In the genomic region with DNA sequence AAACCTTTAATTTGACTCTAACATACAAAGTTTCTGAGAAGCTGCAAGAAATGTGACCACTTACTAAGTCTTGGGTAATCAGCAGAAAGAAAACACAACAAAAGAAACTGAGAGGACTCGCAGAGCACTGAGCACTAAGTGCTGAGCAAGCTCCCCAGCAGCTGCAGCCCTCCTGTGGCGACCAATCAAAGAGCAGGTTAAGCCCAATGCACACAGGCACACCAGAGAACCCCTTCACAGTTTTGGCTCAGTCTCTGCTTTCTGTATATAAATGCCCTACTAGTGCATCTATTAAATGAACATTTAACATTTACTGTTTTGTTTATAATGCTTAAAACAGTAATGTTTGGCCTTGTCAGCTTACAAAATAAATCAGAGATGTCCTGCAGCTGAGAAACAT, we compare ENCODE assay signal across 19 mouse cellular contexts.
A peak's percentile ranks its signal among the peaks of the same experiment; 100 is the strongest.
DNase-seq lines count a peak whose midpoint lies in the region; ATAC-seq lines count a peak whose summit lies in the region.
"Had no signal": no experiment of that assay in that cellular context is flagged by ENCODE, and none has a peak within 500 bp of the region (broad histone marks: within the 10 kb centered on the region; RNA-seq: fewer than 3 reads in every experiment).

No protein-coding gene starts in this region.

- H3K4me2 ChIP-seq in forebrain, embryonic 16.5 days (ENCODE audit: low read length): no peak overlapping the region
- H3K4me2 ChIP-seq: embryonic facial prominence, embryonic 13.5 days; forebrain, embryonic 15.5 days; hindbrain, embryonic 13.5 days had no signal

- no peak for DNase-seq in forebrain, embryonic 10.5 days (ENCODE audit: extremely low spot score, low spot score)
- peak; percentile 5 for DNase-seq in thymus, postnatal 14 days
- no peak for DNase-seq in thymus, postnatal 0 days (ENCODE audit: low spot score)
- DNase-seq in R1 (ENCODE audit: low read depth, low spot score): peak; percentile 61
- no peak for DNase-seq in hindbrain, embryonic 10.5 days (ENCODE audit: low spot score)
- DNase-seq: adrenal gland, adult 8-10 months; cerebellum, adult 18-20 months; cerebellum, adult 9-11 months; cerebellum, postnatal 36 days; gastrocnemius, postnatal 10 days; heart, adult 18-20 months; heart, postnatal 10 days; heart, postnatal 4 days had no signal

- no peaks in the 10 kb centered on the region for H3K4me1 ChIP-seq in forebrain, embryonic 16.5 days (replicated peaks; ENCODE audit: control insufficient read depth, insufficient read depth, low read length)
- no peaks in the 10 kb centered on the region for H3K4me1 ChIP-seq in forebrain, embryonic 10.5 days
- no peaks in the 10 kb centered on the region for H3K4me1 ChIP-seq in hindbrain, embryonic 10.5 days (replicated peaks)
- H3K4me1 ChIP-seq: embryonic facial prominence, embryonic 13.5 days; forebrain, embryonic 15.5 days; heart, embryonic 10.5 days; hindbrain, embryonic 13.5 days had no signal

- H3K4me3 ChIP-seq in forebrain, embryonic 16.5 days (replicated peaks; ENCODE audit: low read length): no peak overlapping the region
- H3K4me3 ChIP-seq in forebrain, embryonic 10.5 days: no peak overlapping the region
- H3K4me3 ChIP-seq in hindbrain, embryonic 10.5 days: no peak overlapping the region
- H3K4me3 ChIP-seq: embryonic facial prominence, embryonic 13.5 days; forebrain, embryonic 15.5 days; heart, embryonic 10.5 days; hindbrain, embryonic 13.5 days had no signal

- H3K27me3 ChIP-seq in forebrain, embryonic 16.5 days (replicated peaks; ENCODE audit: control insufficient read depth, insufficient read depth, low read length): no peaks in the 10 kb centered on the region
- H3K27me3 ChIP-seq in forebrain, embryonic 10.5 days (ENCODE audit: poor library complexity, severe bottlenecking): no peaks in the 10 kb centered on the region
- no peaks in the 10 kb centered on the region for H3K27me3 ChIP-seq in hindbrain, embryonic 10.5 days (ENCODE audit: insufficient read depth, poor library complexity, severe bottlenecking)
- H3K27me3 ChIP-seq: embryonic facial prominence, embryonic 13.5 days; forebrain, embryonic 15.5 days; hindbrain, embryonic 13.5 days had no signal

- H3K27ac ChIP-seq in forebrain, embryonic 16.5 days (ENCODE audit: low read length): no peak overlapping the region
- no peak overlapping the region for H3K27ac ChIP-seq in forebrain, embryonic 10.5 days
- H3K27ac ChIP-seq in hindbrain, embryonic 10.5 days: no peak overlapping the region
- H3K27ac ChIP-seq: embryonic facial prominence, embryonic 13.5 days; forebrain, embryonic 15.5 days; heart, embryonic 10.5 days; hindbrain, embryonic 13.5 days; hindbrain, postnatal 0 days had no signal

- no peaks in the 10 kb centered on the region for H3K9me3 ChIP-seq in forebrain, embryonic 16.5 days (ENCODE audit: control insufficient read depth, low read length)
- no peaks in the 10 kb centered on the region for H3K9me3 ChIP-seq in forebrain, embryonic 10.5 days
- no peaks in the 10 kb centered on the region for H3K9me3 ChIP-seq in hindbrain, embryonic 10.5 days
- H3K9me3 ChIP-seq: embryonic facial prominence, embryonic 13.5 days; forebrain, embryonic 15.5 days; heart, embryonic 10.5 days; hindbrain, embryonic 13.5 days had no signal

- H3K9ac ChIP-seq in forebrain, embryonic 16.5 days (replicated peaks; ENCODE audit: low read depth, low read length): no peak overlapping the region
- H3K9ac ChIP-seq: embryonic facial prominence, embryonic 13.5 days; forebrain, embryonic 15.5 days; hindbrain, embryonic 13.5 days had no signal

- 0 out of 2 replicates have a peak, but pooled peaks have one; percentile 23 for ATAC-seq in forebrain, embryonic 16.5 days
- ATAC-seq: forebrain, embryonic 15.5 days; hindbrain, postnatal 0 days had no signal

- no peaks in the 10 kb centered on the region for H3K36me3 ChIP-seq in forebrain, embryonic 16.5 days (ENCODE audit: control insufficient read depth, insufficient read depth)
- no peaks in the 10 kb centered on the region for H3K36me3 ChIP-seq in forebrain, embryonic 10.5 days (replicated peaks)
- 0 out of 2 replicates have a peak, but pooled peaks cover 10% of the 10 kb centered on the region for H3K36me3 ChIP-seq in hindbrain, embryonic 10.5 days
- H3K36me3 ChIP-seq: forebrain, embryonic 15.5 days; heart, embryonic 10.5 days; hindbrain, embryonic 13.5 days had no signal

- WGBS in forebrain, embryonic 16.5 days: 21% methylated on average over 2 of the region's 2 CpGs
- 24% methylated on average over 2 of the region's 2 CpGs for WGBS in forebrain, embryonic 10.5 days
- WGBS in hindbrain, embryonic 10.5 days: 19% methylated on average over 2 of the region's 2 CpGs

Comparison
In these comparisons a context has a peak if more than half of its experiments do, and no peak if none do; other contexts are left out.
1. DNase-seq: peak in thymus, postnatal 14 days (single experiment) and R1 (single experiment); none in forebrain, embryonic 10.5 days (single experiment), thymus, postnatal 0 days (single experiment) and hindbrain, embryonic 10.5 days (single experiment).